Mouse (Mus musculus): Measurements from ENCODE around the gene Slc9a5. TPM values are rescaled to one million over a fixed set of nuclear protein-coding genes. Genes with fewer than 3 reads are reported as not detected.

Gene Slc9a5
- polyA plus RNA-seq, 1 experiment from 2014 or later, result 0.94 TPM

MicroRNA genes within 50 kb of the gene (microRNA counts, 519-probe panel; counts per million panel counts)
- 2,436 counts per million, percentile 48 among the panel's probes with 10 or more counts for microRNA mmu-miR-328

Small RNA genes lying within 50 kb of the gene (microRNA-seq; reads per million reads assigned to microRNA genes)
- gene Gm27320 (not detected), gene Mir328 (309 reads per million, percentile 66 among the genes with 10 or more reads in this experiment)

Other genes starting within 250 kb of the Slc9a5 start
- gene Ces4a, start 217.0 kb upstream of the Slc9a5 start, polyA plus RNA-seq (2015; fragmentation: Nextera tagmentation; extraction: Ambion mirVana), result not detected in 2 replicates
- gene Cbfb, start 178.2 kb upstream of the Slc9a5 start, polyA plus RNA-seq (2015; fragmentation: Nextera tagmentation; extraction: Ambion mirVana), result 39.2 and 40.1 TPM in 2 replicates
- 17.7 and 19.6 TPM in 2 replicates for gene D230025D16Rik, start 123.7 kb upstream of the Slc9a5 start, polyA plus RNA-seq (2015; fragmentation: Nextera tagmentation; extraction: Ambion mirVana)
- 13.6 and 17.6 TPM in 2 replicates for gene B3gnt9, start 93.7 kb upstream of the Slc9a5 start, polyA plus RNA-seq (2015; fragmentation: Nextera tagmentation; extraction: Ambion mirVana)
- gene Tradd, start 84.2 kb upstream of the Slc9a5 start, polyA plus RNA-seq (2015; fragmentation: Nextera tagmentation; extraction: Ambion mirVana), result 17.9 and 24.0 TPM in 2 replicates
- gene Fbxl8, start 84.2 kb upstream of the Slc9a5 start, polyA plus RNA-seq (2015; fragmentation: Nextera tagmentation; extraction: Ambion mirVana), result 3.1 and 4.5 TPM in 2 replicates
- gene Hsf4, start 79.0 kb upstream of the Slc9a5 start, polyA plus RNA-seq (2015; fragmentation: Nextera tagmentation; extraction: Ambion mirVana), result 0.13 and 0.30 TPM in 2 replicates
- gene Nol3, start 72.7 kb upstream of the Slc9a5 start, polyA plus RNA-seq (2015; fragmentation: Nextera tagmentation; extraction: Ambion mirVana), result 3.8 and 4.7 TPM in 2 replicates
- 4.9 and 6.7 TPM in 2 replicates for gene 4931428F04Rik, start 59.0 kb upstream of the Slc9a5 start, polyA plus RNA-seq (2015; fragmentation: Nextera tagmentation; extraction: Ambion mirVana)
- gene Exoc3l, start 52.7 kb upstream of the Slc9a5 start, polyA plus RNA-seq (2015; fragmentation: Nextera tagmentation; extraction: Ambion mirVana), result 12.3 and 14.2 TPM in 2 replicates
- gene E2f4, start 51.2 kb upstream of the Slc9a5 start, polyA plus RNA-seq (2015; fragmentation: Nextera tagmentation; extraction: Ambion mirVana), result 38.3 and 61.5 TPM in 2 replicates
- 2.3 and 4.6 TPM in 2 replicates for gene Elmo3, start 43.2 kb upstream of the Slc9a5 start, polyA plus RNA-seq (2015; fragmentation: Nextera tagmentation; extraction: Ambion mirVana)
- 0.62 and 1.0 TPM in 2 replicates for gene Lrrc29, start 22.6 kb upstream of the Slc9a5 start, polyA plus RNA-seq (2015; fragmentation: Nextera tagmentation; extraction: Ambion mirVana)
- 73.0 and 89.2 TPM in 2 replicates for gene Tmem208, start 22.5 kb upstream of the Slc9a5 start, polyA plus RNA-seq (2015; fragmentation: Nextera tagmentation; extraction: Ambion mirVana)
- 1.4 and 2.3 TPM in 2 replicates for gene Fhod1, start 890 bp upstream of the Slc9a5 start, polyA plus RNA-seq (2015; fragmentation: Nextera tagmentation; extraction: Ambion mirVana)
- 0.14 and 0.19 TPM in 2 replicates for gene Plekhg4, start 24.4 kb downstream of the Slc9a5 start, polyA plus RNA-seq (2015; fragmentation: Nextera tagmentation; extraction: Ambion mirVana)
- gene Kctd19, start 64.7 kb downstream of the Slc9a5 start, polyA plus RNA-seq (2015; fragmentation: Nextera tagmentation; extraction: Ambion mirVana), result 0.09 and 0.11 TPM in 2 replicates
- gene Lrrc36, start 64.7 kb downstream of the Slc9a5 start, polyA plus RNA-seq (2015; fragmentation: Nextera tagmentation; extraction: Ambion mirVana), result 0.08 and 0.19 TPM in 2 replicates
- 27.5 and 39.8 TPM in 2 replicates for gene Tppp3, start 122.7 kb downstream of the Slc9a5 start, polyA plus RNA-seq (2015; fragmentation: Nextera tagmentation; extraction: Ambion mirVana)
- 23.2 and 30.7 TPM in 2 replicates for gene Zdhhc1, start 148.1 kb downstream of the Slc9a5 start, polyA plus RNA-seq (2015; fragmentation: Nextera tagmentation; extraction: Ambion mirVana)
- 0.15 and 0.58 TPM in 2 replicates for gene Hsd11b2, start 169.9 kb downstream of the Slc9a5 start, polyA plus RNA-seq (2015; fragmentation: Nextera tagmentation; extraction: Ambion mirVana)
- 50.0 and 63.3 TPM in 2 replicates for gene Atp6v0d1, start 217.2 kb downstream of the Slc9a5 start, polyA plus RNA-seq (2015; fragmentation: Nextera tagmentation; extraction: Ambion mirVana)